Mouse (Mus musculus): ENCODE measurements at regions not wholly inside any gene's neighbourhood (a gene's known extent, or its start where the extent isn't known, plus 50 kb on each side); places are given as distances from the start of the nearest gene placed in this dataset.

DNA sequence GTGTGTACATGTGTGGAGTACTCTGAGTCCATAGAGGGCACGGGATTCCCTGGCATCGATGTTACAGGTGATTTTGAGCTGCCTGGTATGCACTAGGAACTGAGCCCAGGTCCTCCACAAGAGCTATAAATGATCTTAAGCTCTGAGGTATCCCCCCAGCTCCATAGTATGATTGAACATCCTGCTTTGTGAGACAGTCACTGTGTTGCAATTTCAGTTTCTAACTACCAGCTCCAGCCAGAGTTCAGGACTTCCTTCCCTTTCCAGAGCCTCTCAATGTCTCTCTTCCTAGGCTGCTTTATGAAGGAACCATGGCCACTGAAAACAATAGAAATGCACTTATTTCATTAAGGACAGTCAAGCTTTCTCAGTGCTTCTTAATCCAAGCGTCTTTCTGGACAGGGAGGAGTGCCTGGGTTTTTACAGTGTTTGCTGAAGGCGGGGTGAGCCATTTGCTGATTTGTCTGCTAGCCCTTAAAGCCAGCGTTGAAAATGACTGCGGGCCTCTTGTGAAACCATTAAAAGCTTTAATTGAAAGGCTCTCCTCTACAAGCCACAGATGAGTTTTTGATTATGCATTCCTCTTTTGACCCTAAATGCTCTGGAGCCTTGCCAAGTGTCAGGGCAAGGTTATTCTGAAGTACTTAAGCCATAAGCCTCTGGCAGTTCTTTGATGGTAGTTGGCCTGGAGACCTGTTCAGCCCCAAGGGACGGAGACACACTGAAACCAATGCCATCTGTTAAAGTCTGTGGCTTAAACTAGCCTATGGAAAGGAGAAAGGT is 155.1 kb upstream of the Pfn2 start:
- no peak for DNase-seq (ENCODE audit: low read depth, low spot score)
- no peaks in the 10 kb centered on the region for H3K9me3 ChIP-seq (replicated peaks; ENCODE audit: insufficient read depth, low read length)
- H3K9ac ChIP-seq (ENCODE audit: control insufficient read depth, low read depth, low read length, poor library complexity, severe bottlenecking): no peak overlapping the region
- no peak for TF ChIP-seq CHD1 (IDR thresholded peaks at IDR 0.05; ENCODE audit: low read depth, low read length)
- no peak for TF ChIP-seq CHD2 (IDR thresholded peaks at IDR 0.05; ENCODE audit: low read length)
- TF ChIP-seq TCF12 (IDR thresholded peaks at IDR 0.05; ENCODE audit: low read depth, low read length): no peak
- no peak for TF ChIP-seq GATA1 (IDR thresholded peaks at IDR 0.05; ENCODE audit: low read depth, low read length)
- no peak for TF ChIP-seq ELF1 (IDR thresholded peaks at IDR 0.05; ENCODE audit: low read depth, low read length)
- TF ChIP-seq POLR2AphosphoS2 (IDR thresholded peaks at IDR 0.05; ENCODE audit: low read length): no peak
- TF ChIP-seq ETS1 (IDR thresholded peaks at IDR 0.05; ENCODE audit: low read depth, low read length): no peak
- H3K4me3 ChIP-seq (ENCODE audit: control insufficient read depth in 1 of 2, insufficient read depth in 1 of 2, low read depth in 2 of 2, low read length in 2 of 2): no peak overlapping the region
- H3K79me2 ChIP-seq (ENCODE audit: control insufficient read depth, insufficient read depth, low read length, poor library complexity): no peaks in the 10 kb centered on the region
- H3K27me3 ChIP-seq (ENCODE audit: control insufficient read depth in 1 of 2, insufficient read depth in 2 of 2, low read length in 2 of 2): peaks cover 0 to 2% of the 10 kb centered on the region in 2 experiments; a peak in 2 of 4 replicates
- no peaks in the 10 kb centered on the region for H3K36me3 ChIP-seq (ENCODE audit: control insufficient read depth in 1 of 2, insufficient read depth in 2 of 2, low read length in 2 of 2)
- no peak overlapping the region for H3K27ac ChIP-seq (ENCODE audit: control insufficient read depth, low read depth, low read length)
- H3K4me1 ChIP-seq (ENCODE audit: control insufficient read depth in 1 of 2, insufficient read depth in 2 of 2, low read length in 2 of 2): no peaks in the 10 kb centered on the region

DNA sequence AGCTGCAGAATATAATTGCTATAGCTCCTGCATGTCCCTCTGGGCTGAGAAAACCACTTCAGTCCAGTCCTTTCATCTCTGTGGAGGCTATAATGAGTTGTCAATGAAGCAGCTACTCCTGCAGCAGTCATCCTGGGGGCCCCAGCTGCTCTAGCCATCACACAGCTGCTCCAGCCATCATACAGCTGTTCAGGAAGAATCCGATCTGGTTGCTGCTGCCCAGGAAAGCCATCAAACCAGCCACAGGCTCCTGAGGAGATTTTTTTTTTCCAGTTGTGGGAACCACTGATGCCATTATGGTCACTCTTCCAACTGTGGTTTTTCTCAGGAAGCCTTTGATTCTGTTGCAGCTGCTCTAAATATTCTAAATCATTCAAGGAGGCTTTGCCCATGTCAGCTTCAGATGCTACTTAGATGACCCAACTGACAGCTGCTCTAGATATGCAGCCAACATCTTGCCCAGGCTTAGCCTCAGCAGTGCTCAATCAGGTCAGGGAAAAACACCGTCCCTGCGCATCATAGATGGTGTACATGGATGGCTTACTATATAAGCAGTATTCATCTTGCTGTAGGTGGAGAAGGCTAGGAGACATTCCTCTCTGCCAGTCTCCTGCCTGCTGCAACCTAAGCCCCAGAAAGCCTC is 177.0 kb upstream of the Pfn2 start:
- Histone ChIP-seq H3K27ac (ENCODE audit: control insufficient read depth, low read depth, low read length) (no peak overlapping the region), H3K27me3 (ENCODE audit: control insufficient read depth in 1 of 2, insufficient read depth in 2 of 2, low read length in 2 of 2) (no peaks in the 10 kb centered on the region), H3K4me1 (ENCODE audit: control insufficient read depth in 1 of 2, insufficient read depth in 2 of 2, low read length in 2 of 2) (no peaks in the 10 kb centered on the region), H3K9ac (ENCODE audit: control insufficient read depth, low read depth, low read length, poor library complexity, severe bottlenecking) (no peak overlapping the region), H3K36me3 (ENCODE audit: control insufficient read depth in 1 of 2, insufficient read depth in 2 of 2, low read length in 2 of 2) (no peaks in the 10 kb centered on the region), H3K79me2 (ENCODE audit: control insufficient read depth, insufficient read depth, low read length, poor library complexity) (no peaks in the 10 kb centered on the region), H3K4me3 (ENCODE audit: control insufficient read depth in 1 of 2, insufficient read depth in 1 of 2, low read depth in 2 of 2, low read length in 2 of 2) (no peak overlapping the region), H3K9me3 (replicated peaks; ENCODE audit: insufficient read depth, low read length) (no peaks in the 10 kb centered on the region)
- TF ChIP-seq MEF2A (IDR thresholded peaks at IDR 0.05; ENCODE audit: extremely low read depth, insufficient replicate concordance, low read depth, low read length, poor library complexity, severe bottlenecking) (no peak), POLR2AphosphoS2 (IDR thresholded peaks at IDR 0.05; ENCODE audit: low read length) (no peak), HCFC1 (IDR thresholded peaks at IDR 0.05; ENCODE audit: low read depth, low read length) (no peak), CHD2 (IDR thresholded peaks at IDR 0.05; ENCODE audit: low read length) (no peak)
- no peak for DNase-seq (ENCODE audit: low read depth, low spot score)

DNA sequence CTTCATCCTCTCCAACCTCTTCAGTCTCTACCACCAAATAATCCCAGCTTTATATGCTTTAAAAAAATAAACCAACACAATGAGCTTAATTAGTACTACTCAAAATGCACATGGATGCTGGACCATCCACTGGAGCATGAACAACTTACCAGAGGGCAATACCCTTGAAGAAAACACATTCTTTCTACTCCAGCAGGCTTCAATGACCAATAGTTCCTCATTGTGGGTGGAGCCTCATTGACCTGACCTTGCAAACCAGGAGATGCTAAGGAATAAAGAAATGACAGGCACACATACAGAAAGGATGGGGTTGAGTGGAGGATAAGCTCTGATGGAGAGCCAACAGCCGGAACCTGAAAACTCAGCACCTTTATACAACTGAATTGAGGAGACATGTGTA is 201.7 kb upstream of the Pfn2 start:
- H3K9me3 ChIP-seq (replicated peaks; ENCODE audit: insufficient read depth, low read length): no peaks in the 10 kb centered on the region
- no peak for DNase-seq (ENCODE audit: low read depth, low spot score)
- no peak overlapping the region for H3K27ac ChIP-seq (ENCODE audit: control insufficient read depth, low read depth, low read length)
- TF ChIP-seq ZC3H11A (IDR thresholded peaks at IDR 0.05; ENCODE audit: low read depth, low read length) (no peak), ETS1 (IDR thresholded peaks at IDR 0.05; ENCODE audit: low read depth, low read length) (no peak)
- H3K4me3 ChIP-seq (ENCODE audit: control insufficient read depth in 1 of 2, insufficient read depth in 1 of 2, low read depth in 2 of 2, low read length in 2 of 2): no peak overlapping the region
- no peak overlapping the region for H3K9ac ChIP-seq (ENCODE audit: control insufficient read depth, low read depth, low read length, poor library complexity, severe bottlenecking)
- H3K36me3 ChIP-seq (ENCODE audit: control insufficient read depth in 1 of 2, insufficient read depth in 2 of 2, low read length in 2 of 2): no peaks in the 10 kb centered on the region
- H3K4me1 ChIP-seq (ENCODE audit: control insufficient read depth in 1 of 2, insufficient read depth in 2 of 2, low read length in 2 of 2): no peaks in the 10 kb centered on the region
- no peaks in the 10 kb centered on the region for H3K27me3 ChIP-seq (ENCODE audit: control insufficient read depth in 1 of 2, insufficient read depth in 2 of 2, low read length in 2 of 2)
- H3K79me2 ChIP-seq (ENCODE audit: control insufficient read depth, insufficient read depth, low read length, poor library complexity): no peaks in the 10 kb centered on the region

Measured in MEL (cell line).